Mouse (Mus musculus): Measurements from ENCODE around the gene Zdhhc16. TPM values are rescaled to one million over a fixed set of nuclear protein-coding genes. Genes with fewer than 3 reads are reported as not detected.

The Zdhhc16 gene
- polyA plus RNA-seq, 1 experiment from 2014 or later = 70.8 TPM

DNA sequence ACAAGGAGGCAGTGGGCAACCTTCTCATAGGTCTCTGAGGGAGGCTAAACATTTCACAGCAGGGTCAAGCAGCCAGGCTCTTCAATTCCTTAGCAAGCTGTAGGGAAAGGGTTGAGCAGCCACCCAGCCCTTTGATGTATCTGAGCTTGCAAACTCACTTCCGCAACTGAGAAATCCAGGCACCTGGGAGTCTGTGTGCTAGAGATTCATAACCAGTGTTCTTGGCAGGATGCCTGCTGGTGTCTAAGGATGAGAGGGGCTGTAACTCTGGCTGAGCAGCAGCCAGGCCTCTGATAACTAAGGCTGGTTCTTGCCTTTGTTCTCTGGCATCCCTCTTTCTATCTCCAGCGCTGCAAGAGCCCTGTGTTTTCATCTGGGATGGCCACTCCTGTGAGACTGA lies 31.6 kb upstream of the Zdhhc16 start:
- Histone ChIP-seq H3K4me3 (replicated peaks; ENCODE audit: low read length) (no peak overlapping the region), H3K27ac (no peak overlapping the region), H3K36me3 (replicated peaks; ENCODE audit: control insufficient read depth, insufficient read depth) (no peaks in the 10 kb centered on the region), H3K9ac (no peak overlapping the region), H3K27me3 (ENCODE audit: control insufficient read depth, insufficient read depth, low read length) (no peaks in the 10 kb centered on the region), H3K9me3 (ENCODE audit: control insufficient read depth, low read length) (no peaks in the 10 kb centered on the region), H3K4me2 (replicated peaks) (no peak overlapping the region), H3K4me1 (replicated peaks; ENCODE audit: control insufficient read depth, insufficient read depth, low read length) (peaks cover 3% of the 10 kb centered on the region; the same call in 1 of the 2 replicates)
- ATAC-seq (ENCODE audit: low FRiP score) = no peak
- DNase-seq (ENCODE audit: low spot score) = no peak
- 51% methylated on average over 2 of the region's 2 CpGs for WGBS

- no peaks in the 10 kb centered on the region for H3K4me1 ChIP-seq (replicated peaks; ENCODE audit: control insufficient read depth, insufficient read depth, low read length)
- no peak for DNase-seq (ENCODE audit: low spot score)
- no peak overlapping the region for H3K9ac ChIP-seq
- H3K27me3 ChIP-seq (ENCODE audit: control insufficient read depth, insufficient read depth, low read length) = no peaks in the 10 kb centered on the region
- H3K4me2 ChIP-seq (replicated peaks) = no peak overlapping the region
- H3K27ac ChIP-seq = no peak overlapping the region
- no peak overlapping the region for H3K4me3 ChIP-seq (replicated peaks; ENCODE audit: low read length)
- no peaks in the 10 kb centered on the region for H3K9me3 ChIP-seq (ENCODE audit: control insufficient read depth, low read length)
- WGBS = 91% methylated on average over 10 of the region's 10 CpGs
- no peaks in the 10 kb centered on the region for H3K36me3 ChIP-seq (replicated peaks; ENCODE audit: control insufficient read depth, insufficient read depth)
- ATAC-seq (ENCODE audit: low FRiP score) = no peak
Observed at GRCm38 (mm10) chr19:41902848-41903593, 30.3 kb upstream of the Zdhhc16 start.

- ATAC-seq (ENCODE audit: low FRiP score) (no peak), DNase-seq (ENCODE audit: low spot score) (no peak)
- H3K27me3 ChIP-seq (ENCODE audit: control insufficient read depth, insufficient read depth, low read length) = no peaks in the 10 kb centered on the region
- H3K9ac ChIP-seq = no peak overlapping the region
- H3K4me1 ChIP-seq (replicated peaks; ENCODE audit: control insufficient read depth, insufficient read depth, low read length) = no peaks in the 10 kb centered on the region
- WGBS = 83% methylated on average over 2 of the region's 2 CpGs
- H3K36me3 ChIP-seq (replicated peaks; ENCODE audit: control insufficient read depth, insufficient read depth) = no peaks in the 10 kb centered on the region
- no peak overlapping the region for H3K4me3 ChIP-seq (replicated peaks; ENCODE audit: low read length)
- no peaks in the 10 kb centered on the region for H3K9me3 ChIP-seq (ENCODE audit: control insufficient read depth, low read length)
- H3K27ac ChIP-seq = no peak overlapping the region
- no peak overlapping the region for H3K4me2 ChIP-seq (replicated peaks)
Observed at GRCm38 (mm10) chr19:41905246-41905645, 28.0 kb upstream of the Zdhhc16 start.

DNA sequence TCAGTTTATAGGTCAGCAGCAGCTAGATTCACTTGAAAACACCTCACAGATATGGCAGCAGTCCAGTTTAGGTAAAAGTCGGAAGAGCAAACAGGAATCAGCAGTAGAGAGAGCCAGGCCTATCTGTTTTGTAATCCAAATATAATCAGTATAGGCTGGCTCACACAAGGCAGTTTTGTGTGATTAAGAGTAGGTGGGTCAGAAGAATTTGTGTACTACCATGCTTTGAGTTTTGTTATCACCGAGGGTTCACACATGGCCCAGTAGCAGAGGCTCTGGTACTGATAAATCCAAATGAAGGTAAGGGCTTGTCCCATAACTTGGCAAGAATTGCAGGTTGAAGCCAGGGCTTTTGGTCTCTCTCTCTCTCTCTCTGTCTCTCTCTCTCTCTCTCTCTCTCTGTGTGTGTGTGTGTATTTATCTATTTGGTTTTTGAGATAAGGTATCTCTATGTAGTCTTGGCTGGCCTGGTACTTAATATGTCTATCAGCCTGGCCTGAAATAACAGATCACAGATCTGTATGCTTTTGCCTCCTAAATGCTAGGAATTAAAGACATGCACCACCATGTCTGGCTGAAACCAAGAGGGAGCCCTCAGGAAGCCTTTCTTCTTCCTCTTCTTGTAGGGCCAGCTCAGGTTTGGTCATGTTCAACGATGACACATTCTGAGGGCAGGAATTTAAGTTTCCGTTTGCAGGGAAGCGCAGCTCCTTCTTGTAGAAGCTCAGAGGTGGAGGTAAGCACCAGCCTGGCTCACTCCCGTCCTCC lies 26.8 kb upstream of the Zdhhc16 start:
- 75% methylated on average over 6 of the region's 6 CpGs for WGBS
- no peak overlapping the region for H3K27ac ChIP-seq
- no peak overlapping the region for H3K4me3 ChIP-seq (replicated peaks; ENCODE audit: low read length)
- H3K4me1 ChIP-seq (replicated peaks; ENCODE audit: control insufficient read depth, insufficient read depth, low read length) = no peaks in the 10 kb centered on the region
- H3K9me3 ChIP-seq (ENCODE audit: control insufficient read depth, low read length) = no peaks in the 10 kb centered on the region
- H3K36me3 ChIP-seq (replicated peaks; ENCODE audit: control insufficient read depth, insufficient read depth) = no peaks in the 10 kb centered on the region
- ATAC-seq (ENCODE audit: low FRiP score) = no peak
- no peaks in the 10 kb centered on the region for H3K27me3 ChIP-seq (ENCODE audit: control insufficient read depth, insufficient read depth, low read length)
- H3K4me2 ChIP-seq (replicated peaks) = no peak overlapping the region
- no peak for DNase-seq (ENCODE audit: low spot score)
- no peak overlapping the region for H3K9ac ChIP-seq

- H3K4me3 ChIP-seq (replicated peaks; ENCODE audit: low read length) = no peak overlapping the region
- H3K4me2 ChIP-seq (replicated peaks) = no peak overlapping the region
- H3K27me3 ChIP-seq (ENCODE audit: control insufficient read depth, insufficient read depth, low read length) = no peaks in the 10 kb centered on the region
- H3K36me3 ChIP-seq (replicated peaks; ENCODE audit: control insufficient read depth, insufficient read depth) = no peaks in the 10 kb centered on the region
- no peaks in the 10 kb centered on the region for H3K4me1 ChIP-seq (replicated peaks; ENCODE audit: control insufficient read depth, insufficient read depth, low read length)
- no peak overlapping the region for H3K9ac ChIP-seq
- DNase-seq (ENCODE audit: low spot score) = no peak
- no peak for ATAC-seq (ENCODE audit: low FRiP score)
- H3K9me3 ChIP-seq (ENCODE audit: control insufficient read depth, low read length) = no peaks in the 10 kb centered on the region
- no peak overlapping the region for H3K27ac ChIP-seq
- 59% methylated on average over 8 of the region's 8 CpGs for WGBS
Observed at GRCm38 (mm10) chr19:41907079-41907760, 26.1 kb upstream of the Zdhhc16 start.

- Histone ChIP-seq H3K9me3 (ENCODE audit: control insufficient read depth, low read length) (no peaks in the 10 kb centered on the region), H3K9ac (no peak overlapping the region), H3K27me3 (ENCODE audit: control insufficient read depth, insufficient read depth, low read length) (no peaks in the 10 kb centered on the region), H3K27ac (no peak overlapping the region), H3K4me2 (replicated peaks) (no peak overlapping the region), H3K4me1 (replicated peaks; ENCODE audit: control insufficient read depth, insufficient read depth, low read length) (peaks cover 11% of the 10 kb centered on the region), H3K36me3 (replicated peaks; ENCODE audit: control insufficient read depth, insufficient read depth) (no peaks in the 10 kb centered on the region), H3K4me3 (replicated peaks; ENCODE audit: low read length) (no peak overlapping the region)
- DNase-seq (ENCODE audit: low spot score) (no peak), ATAC-seq (ENCODE audit: low FRiP score) (no peak)
- 78% methylated on average over 3 of the region's 3 CpGs for WGBS
Observed at GRCm38 (mm10) chr19:41908736-41909135, 24.5 kb upstream of the Zdhhc16 start.

DNA sequence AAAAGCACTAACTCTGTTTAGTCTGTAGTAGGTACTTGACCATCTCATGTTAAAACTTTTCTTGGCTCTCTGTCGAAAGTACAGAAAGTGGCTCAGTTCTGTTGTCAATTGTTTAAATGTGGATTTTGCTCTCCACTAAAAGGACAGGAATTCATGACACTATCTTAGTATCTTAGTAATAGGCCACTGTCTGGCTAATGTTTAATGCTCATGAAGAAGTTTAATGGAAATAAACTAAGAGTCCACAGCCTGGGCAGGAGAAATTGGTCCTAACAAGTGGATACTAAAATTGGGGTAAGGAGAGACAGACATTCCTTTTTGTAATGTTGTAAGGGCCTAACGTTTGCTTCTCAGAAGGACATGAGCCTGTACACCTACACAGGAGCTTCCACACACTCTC lies 22.9 kb upstream of the Zdhhc16 start:
- DNase-seq (ENCODE audit: low spot score) (no peak), ATAC-seq (ENCODE audit: low FRiP score) (no peak)
- Histone ChIP-seq H3K36me3 (replicated peaks; ENCODE audit: control insufficient read depth, insufficient read depth) (no peaks in the 10 kb centered on the region), H3K9me3 (ENCODE audit: control insufficient read depth, low read length) (no peaks in the 10 kb centered on the region), H3K27ac (no peak overlapping the region), H3K4me1 (replicated peaks; ENCODE audit: control insufficient read depth, insufficient read depth, low read length) (peaks cover 18% of the 10 kb centered on the region), H3K4me3 (replicated peaks; ENCODE audit: low read length) (no peak overlapping the region), H3K27me3 (ENCODE audit: control insufficient read depth, insufficient read depth, low read length) (no peaks in the 10 kb centered on the region), H3K4me2 (replicated peaks) (no peak overlapping the region), H3K9ac (no peak overlapping the region)
- 92% methylated on average over 2 of the region's 2 CpGs for WGBS

DNA sequence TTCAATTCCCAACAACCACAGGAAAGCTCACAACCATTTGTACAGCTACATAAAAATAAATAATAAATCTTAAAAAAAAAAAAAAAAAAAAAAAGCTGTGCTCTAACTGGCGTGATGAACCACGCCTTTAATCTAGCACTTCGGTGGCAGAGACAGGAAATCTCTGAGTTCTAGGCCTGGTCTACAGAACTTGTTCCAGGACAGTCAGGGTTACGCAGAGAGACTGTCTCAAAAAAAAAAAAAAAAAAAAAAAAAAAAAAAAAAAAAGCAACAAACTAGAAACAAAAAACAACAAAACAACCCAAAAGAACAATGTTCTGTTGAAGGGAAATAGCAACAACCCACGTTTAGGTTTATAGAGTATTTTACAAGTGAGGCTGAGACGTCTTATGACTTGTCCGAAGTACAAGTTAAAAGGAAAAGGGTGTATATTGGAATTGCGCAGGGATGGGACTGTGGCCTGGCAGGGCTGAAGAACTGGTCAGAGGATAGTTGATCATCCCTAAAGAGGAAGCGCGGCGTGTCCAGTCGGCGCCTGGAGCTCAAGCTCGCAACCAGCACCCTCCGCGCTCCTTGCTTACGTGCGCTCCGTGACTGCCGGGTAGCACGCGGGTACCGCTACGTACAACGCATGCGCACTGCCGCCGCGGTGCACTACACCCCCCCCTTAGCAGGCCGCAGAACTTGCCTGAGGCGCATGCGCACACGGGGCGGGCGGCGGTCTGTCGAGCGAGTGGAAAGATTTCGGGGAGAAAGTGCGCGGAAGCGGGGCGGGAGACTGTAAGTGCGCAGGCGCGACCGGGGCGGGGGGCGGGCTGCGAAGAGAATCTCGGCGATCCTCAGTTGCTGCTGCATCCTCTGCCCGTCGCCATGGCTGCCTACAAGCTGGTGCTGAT lies 21.9 kb upstream of the Zdhhc16 start, which contains the start of gene Pgam1:
TSS of gene Pgam1 (plus strand) at position 746 of the 896 bp plus-strand sequence.
- DNase-seq (ENCODE audit: low spot score) (peak; percentile 100), ATAC-seq (ENCODE audit: low FRiP score) (peak; percentile 94)
- no peaks in the 10 kb centered on the region for H3K27me3 ChIP-seq (ENCODE audit: control insufficient read depth, insufficient read depth, low read length)
- peak within 1 kb of the TSS; percentile 92 for H3K27ac ChIP-seq
- peaks cover 18% of the 10 kb centered on the region for H3K4me1 ChIP-seq (replicated peaks; ENCODE audit: control insufficient read depth, insufficient read depth, low read length)
- H3K4me2 ChIP-seq (replicated peaks) = peak within 1 kb of the TSS; percentile 85
- 6% methylated on average over 46 of the region's 54 CpGs for WGBS
- H3K9ac ChIP-seq = peak within 1 kb of the TSS; percentile 81
- no peaks in the 10 kb centered on the region for H3K9me3 ChIP-seq (ENCODE audit: control insufficient read depth, low read length)
- H3K4me3 ChIP-seq (replicated peaks; ENCODE audit: low read length) = peak within 1 kb of the TSS; percentile 92
- H3K36me3 ChIP-seq (replicated peaks; ENCODE audit: control insufficient read depth, insufficient read depth) = peaks cover 8% of the 10 kb centered on the region

Measured in hindbrain, embryonic 14.5 days (tissue).